ENCODE assay signal across 7 mouse cellular contexts in genomic region chr10:43527283-43528269, GRCm38 (mm10). TPM values are rescaled to one million over a fixed set of nuclear protein-coding genes. Genes with fewer than 3 reads are reported as not detected.
DNase-seq lines count a peak whose midpoint lies in the region; ATAC-seq lines count a peak whose summit lies in the region.

No protein-coding gene starts in this region.

- no peak overlapping the region for H3K4me2 ChIP-seq in intestine, embryonic 14.5 days (ENCODE audit: low read length)

- peaks cover 59% of the 10 kb centered on the region for H3K36me3 ChIP-seq in intestine, embryonic 14.5 days (ENCODE audit: control insufficient read depth, insufficient read depth, low read length)

- no peaks in the 10 kb centered on the region for H3K27me3 ChIP-seq in intestine, embryonic 14.5 days (replicated peaks; ENCODE audit: control insufficient read depth, insufficient read depth, low read length)

- no peak overlapping the region for H3K9ac ChIP-seq in intestine, embryonic 14.5 days (ENCODE audit: low read length)

- peak; percentile 22 for DNase-seq in Muller cell, postnatal 12 days (ENCODE audit: inconsistent ontology term)
- DNase-seq in embryo, embryonic 11 days, result peak; percentile 61
- no peak for DNase-seq in intestine, embryonic 14.5 days (ENCODE audit: low spot score)
- DNase-seq in mesoderm, embryonic 11.5 days (ENCODE audit: low read depth, low spot score), result peak; percentile 19
- DNase-seq in spleen, postnatal 10 days (ENCODE audit: low spot score in 2 of 2), result no peak
- DNase-seq in thymus, postnatal 10 days (ENCODE audit: low spot score in 2 of 2), result no peak
- DNase-seq in ovary, postnatal 36 days (ENCODE audit: low spot score), result no peak

- no peaks in the 10 kb centered on the region for H3K9me3 ChIP-seq in intestine, embryonic 14.5 days (ENCODE audit: control insufficient read depth, low read length)

- no peak; the same call in 1 of the 2 replicates for ATAC-seq in intestine, embryonic 14.5 days (replicated peaks; ENCODE audit: low FRiP score, low TSS enrichment, low read depth)

- H3K4me1 ChIP-seq in intestine, embryonic 14.5 days (replicated peaks; ENCODE audit: control insufficient read depth, insufficient read depth, low read length), result no peaks in the 10 kb centered on the region

- H3K27ac ChIP-seq in intestine, embryonic 14.5 days (ENCODE audit: low read depth), result peak overlapping the region; percentile 36; the same call in 1 of the 2 replicates

- H3K4me3 ChIP-seq in intestine, embryonic 14.5 days (ENCODE audit: low read depth, low read length), result no peak overlapping the region

- 49% methylated on average over 15 of the region's 15 CpGs for WGBS in intestine, embryonic 14.5 days

RNA-seq across cellular contexts. Expression of gene Gm9803, which starts 3.7 kb away (rescaled TPM):
- 7.8 and 19.0 TPM in 2 replicates for polyA plus RNA-seq in intestine, embryonic 14.5 days (2014; fragmentation: Nextera tagmentation; extraction: Ambion mirVana)

RNA-seq across cellular contexts. Expression of gene 1700021F05Rik, which starts 13.2 kb away (rescaled TPM):
- 61.4 and 65.9 TPM in 2 replicates for polyA plus RNA-seq in intestine, embryonic 14.5 days (2014; fragmentation: Nextera tagmentation; extraction: Ambion mirVana)

RNA-seq across cellular contexts. Expression of gene Bend3, which starts 48.9 kb away (rescaled TPM):
- polyA plus RNA-seq in intestine, embryonic 14.5 days (2014; fragmentation: Nextera tagmentation; extraction: Ambion mirVana), result 4.2 and 5.3 TPM in 2 replicates

RNA-seq across cellular contexts. Expression of gene Cd24a, which starts 50.5 kb away (rescaled TPM):
- polyA plus RNA-seq in intestine, embryonic 14.5 days (2014; fragmentation: Nextera tagmentation; extraction: Ambion mirVana), result 254 and 287 TPM in 2 replicates

Comparison
In these comparisons a context has a peak if more than half of its experiments do, and no peak if none do; other contexts are left out.
1. DNase-seq: peak in Muller cell, postnatal 12 days (single experiment), embryo, embryonic 11 days (single experiment) and mesoderm, embryonic 11.5 days (single experiment); none in intestine, embryonic 14.5 days (single experiment), spleen, postnatal 10 days (0 of 2), thymus, postnatal 10 days (0 of 2) and ovary, postnatal 36 days (single experiment).